Mouse (Mus musculus) kidney, embryonic 15.5 days (tissue): ENCODE data around the gene Trim34b. TPM values are rescaled to one million over a fixed set of nuclear protein-coding genes. Genes with fewer than 3 reads are reported as not detected.

Experiments
- ATAC-seq: fragments of 200-750 bp; cut with Nextera tagmentation; replicated peaks from 2 replicates; pipeline ENCODE4 v1.8.0; 2017; ENCODE audit warnings: moderate TSS enrichment; ENCODE audit not compliant: low FRiP score
- H3K27ac ChIP-seq: fragments of 300-500 bp; sonication (generic); 2 replicates; pipeline ENCODE4 v1.5.1; 2015; ENCODE audit warnings: mild to moderate bottlenecking, inconsistent platforms
- H3K27me3 ChIP-seq: fragments of 300-500 bp; sonication (generic); 2 replicates; pipeline ENCODE4 v1.6.1; 2015; ENCODE audit warnings: inconsistent platforms
- H3K36me3 ChIP-seq: fragments of 300-500 bp; sonication (generic); 2 replicates; pipeline ENCODE4 v1.6.1; 2015; ENCODE audit warnings: inconsistent platforms
- H3K4me1 ChIP-seq: fragments of 300-500 bp; sonication (generic); 2 replicates; pipeline ENCODE4 v1.6.1; 2015; ENCODE audit warnings: inconsistent platforms
- H3K4me2 ChIP-seq: fragments of 300-500 bp; sonication (generic); 2 replicates; pipeline ENCODE4 v1.6.1; 2015; ENCODE audit warnings: moderate library complexity, mild to moderate bottlenecking, inconsistent platforms
- H3K4me3 ChIP-seq: fragments of 300-500 bp; sonication (generic); replicated peaks from 2 replicates; pipeline ENCODE4 v1.5.1; 2015; ENCODE audit warnings: mild to moderate bottlenecking, inconsistent platforms
- H3K9ac ChIP-seq: fragments of 300-500 bp; sonication (generic); 2 replicates; pipeline ENCODE4 v1.6.1; 2015; ENCODE audit warnings: mild to moderate bottlenecking, inconsistent platforms
- H3K9me3 ChIP-seq: fragments of 300-500 bp; sonication (generic); replicated peaks from 2 replicates; pipeline ENCODE4 v1.6.1; 2016; ENCODE audit warnings: inconsistent platforms
- WGBS: fragments of 180-500 bp; shearing (Covaris S2); methylation state at CpG from one replicate; pipeline ENCODE4 v1.1.7; 2015; ENCODE audit warnings: mixed read lengths; 5-methylcytosine and 5-hydroxymethylcytosine counted together
- polyA plus RNA-seq: library from polyadenylated mRNA; unstranded; fragments of >200 nt; fragmentation: Nextera tagmentation; extraction: Ambion mirVana; gene quantifications from 2 replicates; pipeline ENCODE4 v1.2.1, GENCODE M21; 2015

Trim34b gene
- polyA plus RNA-seq, 1 experiment from 2014 or later = not detected

GRCm38 (mm10) chr7:104353600-104353967, 24.3 kb downstream of the Trim34b start:
- H3K4me2 ChIP-seq = peak overlapping the region; percentile 61
- no peak; the same call in none of the 2 replicates for ATAC-seq

GRCm38 (mm10) chr7:104366339-104366738, 37.1 kb downstream of the Trim34b start:
- no peaks in the 10 kb centered on the region for H3K4me1 ChIP-seq
- no peak overlapping the region for H3K9ac ChIP-seq
- no peak overlapping the region for H3K4me2 ChIP-seq
- no peak overlapping the region for H3K27ac ChIP-seq
- no peaks in the 10 kb centered on the region for H3K27me3 ChIP-seq
- no peaks in the 10 kb centered on the region for H3K9me3 ChIP-seq
- no peak overlapping the region for H3K4me3 ChIP-seq
- no peaks in the 10 kb centered on the region for H3K36me3 ChIP-seq
- no peak for ATAC-seq

More at GRCm38 (mm10) chr7:104353600-104353967, 24.3 kb downstream of the Trim34b start:
- WGBS = 84% methylated on average over 2 of the region's 2 CpGs
- H3K27me3 ChIP-seq = no peaks in the 10 kb centered on the region
- no peaks in the 10 kb centered on the region for H3K36me3 ChIP-seq
- 0 out of 2 replicates have a peak, but pooled peaks cover 5% of the 10 kb centered on the region for H3K4me1 ChIP-seq
- peak overlapping the region; percentile 52; the same call in 1 of the 2 replicates for H3K4me3 ChIP-seq
- H3K9ac ChIP-seq = no peak overlapping the region
- H3K27ac ChIP-seq = 0 out of 2 replicates have a peak overlapping the region, but pooled peaks have one; percentile 49
- no peaks in the 10 kb centered on the region for H3K9me3 ChIP-seq

GRCm38 (mm10) chr7:104369736-104370414, 40.6 kb downstream of the Trim34b start, which contains the start of gene Trim30b:
Gene Trim30b (minus strand): TSS chr7:104369884.
- no peaks in the 10 kb centered on the region for H3K4me1 ChIP-seq
- H3K4me2 ChIP-seq = no peak within 1 kb of the TSS
- H3K36me3 ChIP-seq = no peaks in the 10 kb centered on the region
- no peak within 1 kb of the TSS for H3K27ac ChIP-seq
- no peaks in the 10 kb centered on the region for H3K27me3 ChIP-seq
- no peak within 1 kb of the TSS for H3K9ac ChIP-seq
- 59% methylated on average over 1 of the region's 1 CpGs for WGBS
- no peak within 1 kb of the TSS for H3K4me3 ChIP-seq
- ATAC-seq = no peak; the same call in 1 of the 2 replicates
- no peaks in the 10 kb centered on the region for H3K9me3 ChIP-seq

Other genes starting within 250 kb of the Trim34b start
- not detected in 2 replicates for gene Olfr645, start 244.0 kb upstream of the Trim34b start, polyA plus RNA-seq
- gene Olfr646, start 224.6 kb upstream of the Trim34b start, polyA plus RNA-seq = not detected in 2 replicates
- not detected in 2 replicates for gene Ubqln5, start 199.6 kb upstream of the Trim34b start, polyA plus RNA-seq
- not detected in 2 replicates for gene Olfr643, start 192.1 kb upstream of the Trim34b start, polyA plus RNA-seq
- not detected in 2 replicates for gene Ubqln3, start 186.2 kb upstream of the Trim34b start, polyA plus RNA-seq
- gene Ubqlnl, start 178.9 kb upstream of the Trim34b start, polyA plus RNA-seq = not detected in 2 replicates
- gene Olfm5, start 164.6 kb upstream of the Trim34b start, polyA plus RNA-seq = not detected in 2 replicates
- gene Olfr648, start 146.1 kb upstream of the Trim34b start, polyA plus RNA-seq = 0.10 and 0.14 TPM in 2 replicates
- gene Olfr649, start 133.5 kb upstream of the Trim34b start, polyA plus RNA-seq = not detected in 2 replicates
- gene Trim6, start 110.7 kb upstream of the Trim34b start, polyA plus RNA-seq = 1.9 and 2.2 TPM in 2 replicates
- gene Trim34a, start 85.0 kb upstream of the Trim34b start, polyA plus RNA-seq = 2.0 and 2.1 TPM in 2 replicates
- 0.30 and 0.38 TPM in 2 replicates for gene Trim5, start 41.4 kb upstream of the Trim34b start, polyA plus RNA-seq
- gene Trim12a, start 14.0 kb upstream of the Trim34b start, polyA plus RNA-seq = 7.1 and 7.5 TPM in 2 replicates
- 2.2 and 2.3 TPM in 2 replicates for gene Trim12c, start 23.9 kb downstream of the Trim34b start, polyA plus RNA-seq
- gene Trim30b, start 40.4 kb downstream of the Trim34b start, polyA plus RNA-seq = 0.09 TPM in 1 of 2 replicates, not detected in the other
- 0.12 and 0.22 TPM in 2 replicates for gene Trim30c, start 71.4 kb downstream of the Trim34b start, polyA plus RNA-seq
- gene Trim30a, start 135.7 kb downstream of the Trim34b start, polyA plus RNA-seq = 1.1 and 1.3 TPM in 2 replicates
- gene Trim30d, start 178.4 kb downstream of the Trim34b start, polyA plus RNA-seq = 0.31 and 0.45 TPM in 2 replicates
- gene Olfr651, start 220.7 kb downstream of the Trim34b start, polyA plus RNA-seq = not detected in 2 replicates
- gene Olfr652, start 231.4 kb downstream of the Trim34b start, polyA plus RNA-seq = not detected in 2 replicates
- gene Olfr653, start 247.8 kb downstream of the Trim34b start, polyA plus RNA-seq = not detected in 2 replicates